Comparison of ENCODE assay signal across 23 mouse cellular contexts in genomic region chr12:35287570-35287969, GRCm38 (mm10).
"Had no signal": no experiment of that assay in that cellular context is flagged by ENCODE, and none has a peak within 500 bp of the region (broad histone marks: within the 10 kb centered on the region; RNA-seq: fewer than 3 reads in every experiment).

No protein-coding gene starts in this region.

- H3K27me3 ChIP-seq: intestine, embryonic 15.5 days; kidney, embryonic 15.5 days; limb, embryonic 13.5 days; lung, embryonic 15.5 days; megakaryocyte, embryonic 14.5 days; midbrain, embryonic 13.5 days; neural tube, embryonic 13.5 days; stomach, embryonic 15.5 days had no signal

- H3K4me1 ChIP-seq: intestine, embryonic 15.5 days; kidney, embryonic 15.5 days; megakaryocyte, embryonic 14.5 days; midbrain, embryonic 10.5 days; midbrain, embryonic 13.5 days; neural tube, embryonic 13.5 days; stomach, embryonic 15.5 days had no signal

- H3K9me3 ChIP-seq: intestine, embryonic 15.5 days; kidney, embryonic 15.5 days; limb, embryonic 13.5 days; lung, embryonic 15.5 days; megakaryocyte, embryonic 14.5 days; midbrain, embryonic 10.5 days; midbrain, embryonic 13.5 days; neural tube, embryonic 13.5 days; stomach, embryonic 15.5 days had no signal

- H3K36me3 ChIP-seq: intestine, embryonic 15.5 days; kidney, embryonic 15.5 days; limb, embryonic 13.5 days; lung, embryonic 15.5 days; midbrain, embryonic 10.5 days; midbrain, embryonic 13.5 days; neural tube, embryonic 13.5 days; stomach, embryonic 15.5 days had no signal

- H3K4me3 ChIP-seq: intestine, embryonic 15.5 days; kidney, embryonic 15.5 days; limb, embryonic 13.5 days; lung, embryonic 15.5 days; megakaryocyte, embryonic 14.5 days; midbrain, embryonic 10.5 days; midbrain, embryonic 13.5 days; myocyte; neural tube, embryonic 13.5 days; stomach, embryonic 15.5 days had no signal

- H3K9ac ChIP-seq: intestine, embryonic 15.5 days; kidney, embryonic 15.5 days; limb, embryonic 13.5 days; liver, embryonic 14.5 days; lung, embryonic 15.5 days; midbrain, embryonic 13.5 days; neural tube, embryonic 13.5 days; stomach, embryonic 15.5 days had no signal

- DNase-seq: kidney, adult 11 months; kidney, adult 8-10 months; kidney, postnatal 10 days; left cerebral cortex, postnatal 4 days; lung, adult 18-20 months; retina, postnatal 1 day; right cerebral cortex, postnatal 25 days; spleen, adult 18-20 months; thymus, adult 2 months; thymus, postnatal 25 days had no signal

- H3K4me2 ChIP-seq: intestine, embryonic 15.5 days; kidney, embryonic 15.5 days; limb, embryonic 13.5 days; liver, embryonic 11.5 days; lung, embryonic 15.5 days; midbrain, embryonic 13.5 days; neural tube, embryonic 13.5 days; stomach, embryonic 15.5 days had no signal

- H3K27ac ChIP-seq: intestine, embryonic 15.5 days; kidney, embryonic 15.5 days; limb, embryonic 13.5 days; liver, embryonic 14.5 days; lung, embryonic 15.5 days; midbrain, embryonic 10.5 days; midbrain, embryonic 13.5 days; neural tube, embryonic 13.5 days; stomach, embryonic 15.5 days had no signal

- ATAC-seq: intestine, embryonic 15.5 days; midbrain, embryonic 13.5 days; midbrain, embryonic 16.5 days had no signal
